Mouse (Mus musculus) embryonic facial prominence, embryonic 14.5 days (tissue): ENCODE data around the gene Pitpnm1. TPM values are rescaled to one million over a fixed set of nuclear protein-coding genes. Genes with fewer than 3 reads are reported as not detected.

Experiments used
- ATAC-seq: fragments of 200-750 bp; cut with Nextera tagmentation; 2 replicates; pipeline ENCODE4 v1.8.0; 2017; ENCODE audit warnings: low read depth, moderate number of reproducible peaks, moderate TSS enrichment
- DNase-seq: peaks from one replicate; pipeline ENCODE4 v3.0.0-alpha.2; 2015; ENCODE audit warnings: low spot score
- H3K27ac ChIP-seq: fragments of 300-500 bp; sonication (generic); replicated peaks from 2 replicates; pipeline ENCODE4 v1.5.1; 2014; ENCODE audit warnings: low read depth, mild to moderate bottlenecking, low read length, moderate library complexity
- H3K27me3 ChIP-seq: fragments of 300-500 bp; sonication (generic); replicated peaks from 2 replicates; pipeline ENCODE4 v1.6.1; 2014; ENCODE audit warnings: low read length; ENCODE audit not compliant: control insufficient read depth, insufficient read depth
- H3K36me3 ChIP-seq: fragments of 300-500 bp; sonication (generic); 2 replicates; pipeline ENCODE4 v1.6.1; 2014; ENCODE audit warnings: low read length, mixed read lengths; ENCODE audit not compliant: control insufficient read depth, insufficient read depth
- H3K4me1 ChIP-seq: fragments of 300-500 bp; sonication (generic); 2 replicates; pipeline ENCODE4 v1.6.1; 2014; ENCODE audit warnings: antibody characterized with exemption, low read length; ENCODE audit not compliant: control insufficient read depth, insufficient read depth
- H3K4me2 ChIP-seq: fragments of 300-500 bp; sonication (generic); 2 replicates; pipeline ENCODE4 v1.6.1; 2014; ENCODE audit warnings: low read depth, mild to moderate bottlenecking, low read length, moderate library complexity, mixed read lengths
- H3K4me3 ChIP-seq: fragments of 300-500 bp; sonication (generic); 2 replicates; pipeline ENCODE4 v1.5.1; 2014; ENCODE audit warnings: low read depth, mild to moderate bottlenecking, low read length
- H3K9ac ChIP-seq: fragments of 300-500 bp; sonication (generic); 2 replicates; pipeline ENCODE4 v1.6.1; 2014; ENCODE audit warnings: low read depth, mild to moderate bottlenecking, low read length, moderate library complexity, mixed read lengths
- H3K9me3 ChIP-seq: fragments of 300-500 bp; sonication (generic); 2 replicates; pipeline ENCODE4 v1.6.1; 2016; ENCODE audit warnings: low read length; ENCODE audit not compliant: control insufficient read depth
- WGBS: fragments of 180-500 bp; shearing (Covaris S2); extraction: QIAGEN DNeasy Blood & Tissue Kit; methylation state at CpG from one replicate; pipeline ENCODE4 v1.1.7; 2014; 5-methylcytosine and 5-hydroxymethylcytosine counted together
- polyA plus RNA-seq: library from polyadenylated mRNA; unstranded; fragments of >200 nt; fragmentation: Nextera tagmentation; extraction: Ambion mirVana; gene quantifications from 2 replicates; pipeline ENCODE4 v1.2.1, GENCODE M21; 2014

The Pitpnm1 gene
- polyA plus RNA-seq, 1 experiment from 2014 or later, result 5.6 TPM

- no peak overlapping the region for H3K27ac ChIP-seq
- H3K4me3 ChIP-seq, result no peak overlapping the region
- H3K9me3 ChIP-seq, result no peaks in the 10 kb centered on the region
- ATAC-seq (no peak), DNase-seq (no peak)
- H3K4me2 ChIP-seq, result no peak overlapping the region
- 56% methylated on average over 5 of the region's 5 CpGs for WGBS
- peaks cover 63% of the 10 kb centered on the region for H3K36me3 ChIP-seq
- no peaks in the 10 kb centered on the region for H3K4me1 ChIP-seq
- H3K9ac ChIP-seq, result no peak overlapping the region
- H3K27me3 ChIP-seq, result no peaks in the 10 kb centered on the region
These were observed 14.0 kb downstream of the Pitpnm1 start for GRCm38 (mm10) chr19:4113806-4114230.

- Histone ChIP-seq H3K27me3 (no peaks in the 10 kb centered on the region), H3K4me2 (no peak overlapping the region), H3K36me3 (peaks cover 67% of the 10 kb centered on the region), H3K9ac (no peak overlapping the region), H3K4me3 (no peak overlapping the region), H3K27ac (no peak overlapping the region), H3K9me3 (no peaks in the 10 kb centered on the region), H3K4me1 (no peaks in the 10 kb centered on the region)
- 90% methylated on average over 10 of the region's 10 CpGs for WGBS
- ATAC-seq, result no peak
- DNase-seq, result no peak
These were observed 14.8 kb downstream of the Pitpnm1 start for GRCm38 (mm10) chr19:4114551-4114950.

- H3K27me3 ChIP-seq, result no peaks in the 10 kb centered on the region
- H3K4me1 ChIP-seq, result peaks cover under 1% of the 10 kb centered on the region; the same call in 1 of the 2 replicates
- H3K36me3 ChIP-seq, result peaks cover 67% of the 10 kb centered on the region
- 91% methylated on average over 10 of the region's 10 CpGs for WGBS
- no peak overlapping the region for H3K9ac ChIP-seq
- DNase-seq (no peak), ATAC-seq (no peak)
- no peaks in the 10 kb centered on the region for H3K9me3 ChIP-seq
- H3K27ac ChIP-seq, result no peak overlapping the region
- H3K4me3 ChIP-seq, result no peak overlapping the region
- H3K4me2 ChIP-seq, result no peak overlapping the region
These were observed 15.3 kb downstream of the Pitpnm1 start for GRCm38 (mm10) chr19:4115144-4115543.

- no peak overlapping the region for H3K27ac ChIP-seq
- peaks cover 67% of the 10 kb centered on the region for H3K36me3 ChIP-seq
- H3K4me2 ChIP-seq, result no peak overlapping the region
- H3K27me3 ChIP-seq, result no peaks in the 10 kb centered on the region
- no peak for ATAC-seq
- no peak for DNase-seq
- no peak overlapping the region for H3K9ac ChIP-seq
- H3K4me3 ChIP-seq, result no peak overlapping the region
- H3K4me1 ChIP-seq, result peaks cover 7% of the 10 kb centered on the region
- H3K9me3 ChIP-seq, result no peaks in the 10 kb centered on the region
- WGBS, result 85% methylated on average over 10 of the region's 11 CpGs
These were observed 16.0 kb downstream of the Pitpnm1 start for GRCm38 (mm10) chr19:4115816-4116215.

GRCm38 (mm10) chr19:4117006-4117405 is 17.2 kb downstream of the Pitpnm1 start:
- ATAC-seq, result no peak
- Histone ChIP-seq H3K4me1 (peaks cover 11% of the 10 kb centered on the region), H3K4me2 (no peak overlapping the region), H3K27ac (no peak overlapping the region), H3K9me3 (no peaks in the 10 kb centered on the region), H3K9ac (no peak overlapping the region), H3K4me3 (no peak overlapping the region), H3K36me3 (peaks cover 63% of the 10 kb centered on the region), H3K27me3 (no peaks in the 10 kb centered on the region)
- no peak for DNase-seq
- WGBS, result 96% methylated on average over 7 of the region's 7 CpGs

- peaks cover 11% of the 10 kb centered on the region for H3K4me1 ChIP-seq
- no peaks in the 10 kb centered on the region for H3K9me3 ChIP-seq
- DNase-seq, result no peak
- no peak overlapping the region for H3K27ac ChIP-seq
- no peak overlapping the region for H3K4me2 ChIP-seq
- no peak overlapping the region for H3K9ac ChIP-seq
- 96% methylated on average over 2 of the region's 2 CpGs for WGBS
- H3K4me3 ChIP-seq, result no peak overlapping the region
- ATAC-seq, result no peak
- H3K36me3 ChIP-seq, result peaks cover 51% of the 10 kb centered on the region
- no peaks in the 10 kb centered on the region for H3K27me3 ChIP-seq
These were observed 18.6 kb downstream of the Pitpnm1 start for GRCm38 (mm10) chr19:4118350-4118749.

GRCm38 (mm10) chr19:4119716-4120487 is 20.1 kb downstream of the Pitpnm1 start:
- no peaks in the 10 kb centered on the region for H3K9me3 ChIP-seq
- no peak for ATAC-seq
- no peaks in the 10 kb centered on the region for H3K27me3 ChIP-seq
- peaks cover 39% of the 10 kb centered on the region for H3K36me3 ChIP-seq
- 87% methylated on average over 6 of the region's 6 CpGs for WGBS
- H3K27ac ChIP-seq, result no peak overlapping the region
- H3K4me3 ChIP-seq, result no peak overlapping the region; the same call in 1 of the 2 replicates
- H3K9ac ChIP-seq, result no peak overlapping the region; the same call in 1 of the 2 replicates
- no peak for DNase-seq
- H3K4me1 ChIP-seq, result peaks cover 11% of the 10 kb centered on the region
- peak overlapping the region; percentile 56 for H3K4me2 ChIP-seq

- no peak for DNase-seq
- Histone ChIP-seq H3K4me1 (peaks cover 11% of the 10 kb centered on the region), H3K27me3 (no peaks in the 10 kb centered on the region), H3K36me3 (peaks cover 33% of the 10 kb centered on the region), H3K4me3 (peak overlapping the region; percentile 46), H3K9ac (no peak overlapping the region; the same call in 1 of the 2 replicates), H3K9me3 (no peaks in the 10 kb centered on the region), H3K4me2 (peak overlapping the region; percentile 56), H3K27ac (no peak overlapping the region)
- WGBS, result 93% methylated on average over 2 of the region's 2 CpGs
- ATAC-seq, result no peak
These were observed 20.7 kb downstream of the Pitpnm1 start for GRCm38 (mm10) chr19:4120496-4120895.
